Mouse (Mus musculus): Measurements from ENCODE around the gene Scube2.

Gene Scube2

GRCm38 (mm10) chr7:109852017-109852416, 13.5 kb downstream of the Scube2 start:
- no peak for DNase-seq (ENCODE audit: extremely low read depth, low read depth)

- no peak for DNase-seq (ENCODE audit: extremely low read depth, low read depth)
Measured at GRCm38 (mm10) chr7:109850531-109850930, 14.9 kb downstream of the Scube2 start.

- DNase-seq (ENCODE audit: extremely low read depth, low read depth): no peak
Measured at GRCm38 (mm10) chr7:109849750-109850434, 15.6 kb downstream of the Scube2 start.

- DNase-seq (ENCODE audit: extremely low read depth, low read depth): no peak
Measured at GRCm38 (mm10) chr7:109848867-109849733, 16.4 kb downstream of the Scube2 start.

GRCm38 (mm10) chr7:109844100-109844499, 21.4 kb downstream of the Scube2 start:
- peak; percentile 56 for DNase-seq (ENCODE audit: extremely low read depth, low read depth)

- no peak for DNase-seq (ENCODE audit: extremely low read depth, low read depth)
Measured at GRCm38 (mm10) chr7:109841618-109842418, 23.7 kb downstream of the Scube2 start.

- DNase-seq (ENCODE audit: extremely low read depth, low read depth): no peak
Measured at GRCm38 (mm10) chr7:109841031-109841430, 24.4 kb downstream of the Scube2 start.

GRCm38 (mm10) chr7:109838613-109839012, 26.9 kb downstream of the Scube2 start:
- DNase-seq (ENCODE audit: extremely low read depth, low read depth): peak; percentile 66

GRCm38 (mm10) chr7:109837651-109838050, 27.8 kb downstream of the Scube2 start:
- no peak for DNase-seq (ENCODE audit: extremely low read depth, low read depth)

- no peak for DNase-seq (ENCODE audit: extremely low read depth, low read depth)
Measured at GRCm38 (mm10) chr7:109834894-109835293, 30.6 kb downstream of the Scube2 start.

GRCm38 (mm10) chr7:109831376-109831775, 34.1 kb downstream of the Scube2 start:
- no peak for DNase-seq (ENCODE audit: extremely low read depth, low read depth)

GRCm38 (mm10) chr7:109826911-109827310, 38.6 kb downstream of the Scube2 start:
- DNase-seq (ENCODE audit: extremely low read depth, low read depth): no peak

GRCm38 (mm10) chr7:109825293-109825692, 40.2 kb downstream of the Scube2 start:
- DNase-seq (ENCODE audit: extremely low read depth, low read depth): no peak

GRCm38 (mm10) chr7:109818600-109818999, 46.9 kb downstream of the Scube2 start:
- DNase-seq (ENCODE audit: extremely low read depth, low read depth): peak; percentile 26

GRCm38 (mm10) chr7:109817954-109818353, 47.5 kb downstream of the Scube2 start:
- DNase-seq (ENCODE audit: extremely low read depth, low read depth): peak; percentile 83

- DNase-seq (ENCODE audit: extremely low read depth, low read depth): no peak
Measured at GRCm38 (mm10) chr7:109813330-109814140, 51.9 kb downstream of the Scube2 start.

GRCm38 (mm10) chr7:109807616-109808485, 57.6 kb downstream of the Scube2 start:
- DNase-seq (ENCODE audit: extremely low read depth, low read depth): no peak

GRCm38 (mm10) chr7:109804843-109805242, 60.6 kb downstream of the Scube2 start:
- DNase-seq (ENCODE audit: extremely low read depth, low read depth): peak; percentile 50

- DNase-seq (ENCODE audit: extremely low read depth, low read depth): no peak
Measured at GRCm38 (mm10) chr7:109804355-109804754, 61.1 kb downstream of the Scube2 start.

GRCm38 (mm10) chr7:109803516-109803915, 62.0 kb downstream of the Scube2 start:
- no peak for DNase-seq (ENCODE audit: extremely low read depth, low read depth)

All from MEL-GATA-1-ER (cell line).